Mouse (Mus musculus) hindbrain, embryonic 11.5 days (tissue): ENCODE results near the gene Vmn2r32. TPM values are rescaled to one million over a fixed set of nuclear protein-coding genes. Genes with fewer than 3 reads are reported as not detected.
"Not testable (repeated sequence)": the region's sequence is repeated elsewhere in the genome, so short reads cannot be mapped to it uniquely, and the experiment has no call there.

Source experiments
- ATAC-seq: fragments of 200-750 bp; cut with Nextera tagmentation; 2 replicates; pipeline ENCODE4 v1.8.0; 2017; ENCODE audit warnings: mild to moderate bottlenecking, moderate TSS enrichment, moderate library complexity; ENCODE audit not compliant: low FRiP score
- DNase-seq: peaks from one replicate; pipeline ENCODE4 v3.0.0-alpha.2; 2015; ENCODE audit warnings: low spot score
- H3K27ac ChIP-seq: fragments of 300-500 bp; sonication (generic); 2 replicates; pipeline ENCODE4 v1.5.1; 2014; ENCODE audit warnings: mild to moderate bottlenecking, low read depth, low read length
- H3K27me3 ChIP-seq: fragments of 300-500 bp; sonication (generic); 2 replicates; pipeline ENCODE4 v1.6.1; 2014; ENCODE audit warnings: mild to moderate bottlenecking, low read length, moderate library complexity, mixed read lengths; ENCODE audit not compliant: control insufficient read depth, insufficient read depth
- H3K36me3 ChIP-seq: fragments of 300-500 bp; sonication (generic); 2 replicates; pipeline ENCODE4 v1.6.1; 2014; ENCODE audit warnings: mild to moderate bottlenecking, low read length, moderate library complexity, mixed read lengths; ENCODE audit not compliant: control insufficient read depth, insufficient read depth
- H3K4me1 ChIP-seq: fragments of 300-500 bp; sonication (generic); replicated peaks from 2 replicates; pipeline ENCODE4 v1.6.1; 2014; ENCODE audit warnings: low read length, mixed read lengths; ENCODE audit not compliant: control insufficient read depth, insufficient read depth
- H3K4me2 ChIP-seq: fragments of 300-500 bp; sonication (generic); replicated peaks from 2 replicates; pipeline ENCODE4 v1.6.1; 2014; ENCODE audit warnings: mild to moderate bottlenecking, low read depth, low read length
- H3K4me3 ChIP-seq: fragments of 300-500 bp; sonication (generic); 2 replicates; pipeline ENCODE4 v1.5.1; 2014; ENCODE audit warnings: low read depth, low read length
- H3K9ac ChIP-seq: fragments of 300-500 bp; sonication (generic); 2 replicates; pipeline ENCODE4 v1.6.1; 2014; ENCODE audit warnings: low read depth, low read length
- H3K9me3 ChIP-seq: fragments of 300-500 bp; sonication (generic); 2 replicates; pipeline ENCODE4 v1.6.1; 2016; ENCODE audit warnings: low read length; ENCODE audit not compliant: control insufficient read depth
- WGBS: fragments of 180-500 bp; shearing (Covaris S2); extraction: QIAGEN DNeasy Blood & Tissue Kit; methylation state at CpG from one replicate; pipeline ENCODE4 v1.1.7; 2014; 5-methylcytosine and 5-hydroxymethylcytosine counted together
- polyA plus RNA-seq: library from polyadenylated mRNA; unstranded; fragments of >200 nt; fragmentation: Nextera tagmentation; extraction: Ambion mirVana; gene quantifications from 2 replicates; pipeline ENCODE4 v1.2.1, GENCODE M21; 2014

Vmn2r32 gene
- polyA plus RNA-seq: not detected in 2 replicates

DNA sequence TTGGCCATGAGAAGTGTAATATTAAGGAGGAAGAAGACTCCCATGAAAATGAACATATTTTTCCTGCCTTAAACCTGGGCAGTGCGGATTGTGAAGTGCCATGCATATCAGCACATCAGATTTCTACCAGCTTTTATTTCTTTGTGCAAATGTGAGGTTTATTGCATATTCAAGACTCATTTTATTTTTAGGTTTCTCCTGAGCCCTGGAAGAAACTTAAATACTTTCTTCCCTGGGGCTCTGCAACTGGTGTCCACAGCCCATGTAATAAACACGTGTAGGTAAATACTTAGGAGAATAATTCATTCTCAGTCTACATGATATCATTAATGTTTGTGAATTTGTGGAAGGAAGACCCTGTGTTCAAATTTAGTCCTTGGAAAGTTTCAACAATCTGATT, at the start of gene Vmn2r32:
Gene Vmn2r32 (minus strand): TSS at position 101 of the 400 bp plus-strand sequence.
- not testable (repeated sequence) for DNase-seq, H3K4me2 ChIP-seq, H3K9ac ChIP-seq, H3K4me1 ChIP-seq, H3K9me3 ChIP-seq, H3K27ac ChIP-seq, H3K4me3 ChIP-seq, ATAC-seq, H3K36me3 ChIP-seq, H3K27me3 ChIP-seq
- 83% methylated on average over 1 of the region's 2 CpGs for WGBS

Other genes with a start within 250 kb of the Vmn2r32 start
- 0.11 TPM in 1 of 2 replicates, not detected in the other for gene Vmn2r29, start 232.7 kb downstream of the Vmn2r32 start, polyA plus RNA-seq
- gene Gm45844, start 201.7 kb downstream of the Vmn2r32 start, polyA plus RNA-seq: 1.9 and 2.8 TPM in 2 replicates
- gene Clcn4, start 179.2 kb downstream of the Vmn2r32 start, polyA plus RNA-seq: 63.2 and 72.0 TPM in 2 replicates
- gene Vmn2r30, start 142.4 kb downstream of the Vmn2r32 start, polyA plus RNA-seq: not detected in 2 replicates
- not detected in 2 replicates for gene Gm45783, start 105.4 kb downstream of the Vmn2r32 start, polyA plus RNA-seq
- gene Vmn2r31, start 80.3 kb downstream of the Vmn2r32 start, polyA plus RNA-seq: not detected in 2 replicates
- gene Vmn2r33, start 86.8 kb upstream of the Vmn2r32 start, polyA plus RNA-seq: not detected in 2 replicates
- gene Vmn2r34, start 209.5 kb upstream of the Vmn2r32 start, polyA plus RNA-seq: not detected in 2 replicates